Mouse (Mus musculus) liver, embryonic 14.5 days (tissue): Measurements from ENCODE around the gene Syne1.

ENCODE experiments used
- CTCF ChIP-seq: IDR thresholded peaks from 2 replicates; pipeline ENCODE4 v1.5.1; 2016; ENCODE audit warnings: antibody characterized with exemption, low read depth, control low read depth
- EP300 ChIP-seq: IDR thresholded peaks from 2 replicates; pipeline ENCODE4 v1.6.1; 2016; ENCODE audit warnings: antibody characterized with exemption, low read depth

DNA sequence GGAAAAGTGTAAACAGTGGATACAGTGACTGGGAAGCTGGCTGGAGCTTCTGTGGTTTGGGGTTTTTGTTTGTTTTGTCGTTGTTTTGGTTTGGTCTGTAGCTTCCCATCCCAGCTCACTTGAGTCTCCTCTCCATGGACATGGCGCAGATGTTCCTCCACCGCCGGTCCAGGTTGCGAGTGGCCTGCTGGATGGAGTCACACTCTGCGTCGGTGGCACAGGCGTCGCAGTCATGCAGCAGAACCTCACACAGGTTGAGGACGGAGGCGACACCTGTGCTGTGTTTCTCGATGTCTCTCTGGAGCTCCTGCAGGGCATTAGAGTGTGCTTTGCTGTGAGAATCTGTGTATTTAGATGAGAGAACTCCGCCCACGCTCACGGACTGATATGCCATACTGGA lies 493.6 kb downstream of the Syne1 start:
- TF ChIP-seq CTCF (no peak), EP300 (no peak)
